Mouse (Mus musculus): ENCODE measurements around the gene Yy1. TPM values are rescaled to one million over a fixed set of nuclear protein-coding genes. Genes with fewer than 3 reads are reported as not detected.

Gene Yy1
- total RNA-seq (2012; rRNA removed) (34.9 and 37.1 TPM in 2 replicates), polyA plus RNA-seq (2012; ENCODE audit: insufficient read depth in 1 of 2, insufficient read length in 2 of 2, low read depth in 1 of 2, low replicate concordance in 2 of 2, missing spikeins in 1 of 2) (10 to 100 TPM; 52.1 to 62.4 TPM)

GRCm38 (mm10) chr12:108792546-108793452 lies at the start of gene Yy1:
Gene Yy1 (plus strand): TSS chr12:108792973.
- peak within 1 kb of the TSS; percentile 98 for H3K27ac ChIP-seq (ENCODE audit: control insufficient read depth, low read depth, low read length)
- TF ChIP-seq USF2 (IDR thresholded peaks at IDR 0.05; ENCODE audit: borderline replicate concordance in 1 of 2, insufficient read depth in 1 of 2, low read depth in 1 of 2, low read length in 2 of 2) (no peak), ZKSCAN1 (IDR thresholded peaks at IDR 0.05; ENCODE audit: low read depth, low read length) (no peak), HCFC1 (IDR thresholded peaks at IDR 0.05; ENCODE audit: low read depth, low read length) (peak; percentile 75), ZNF384 (IDR thresholded peaks at IDR 0.05; ENCODE audit: low read depth, low read length) (no peak), MAFK (IDR thresholded peaks at IDR 0.05; ENCODE audit: borderline replicate concordance, low read depth, low read length) (no peak), ZMIZ1 (IDR thresholded peaks at IDR 0.05; ENCODE audit: low read depth, low read length) (peak; percentile 81), TCF12 (IDR thresholded peaks at IDR 0.05; ENCODE audit: low read depth, low read length) (0 out of 2 replicates have a peak, but pooled peaks have one; percentile 35), TBP (IDR thresholded peaks at IDR 0.05; ENCODE audit: low read depth, low read length) (no peak), NELFE (IDR thresholded peaks at IDR 0.05; ENCODE audit: low read depth, low read length) (peak; percentile 76), BHLHE40 (IDR thresholded peaks at IDR 0.05; ENCODE audit: borderline replicate concordance, low read depth, low read length) (no peak), POLR2AphosphoS2 (IDR thresholded peaks at IDR 0.05; ENCODE audit: low read length) (peak; percentile 71; the same call in 1 of the 2 replicates), POLR2AphosphoS5 (IDR thresholded peaks at IDR 0.05; ENCODE audit: borderline replicate concordance, low read depth, low read length) (no peak), POLR2A (IDR thresholded peaks at IDR 0.05; ENCODE audit: control insufficient read depth in 1 of 2, insufficient read depth in 1 of 2, low read depth in 1 of 2, low read length in 2 of 2, poor library complexity in 1 of 2) (peak; percentile 54 to 77; a peak in 3 of 4 replicates), EP300 (IDR thresholded peaks at IDR 0.05; ENCODE audit: low read depth in 1 of 2, low read length in 2 of 2) (no peak), MYC (IDR thresholded peaks at IDR 0.05; ENCODE audit: low read depth, low read length) (no peak), MYB (IDR thresholded peaks at IDR 0.05; ENCODE audit: low read depth, low read length) (no peak), RCOR1 (IDR thresholded peaks at IDR 0.05; ENCODE audit: low read depth, low read length) (no peak), MAX (IDR thresholded peaks at IDR 0.05; ENCODE audit: low read length) (no peak), CTCF (IDR thresholded peaks at IDR 0.05 in 2 of 3, conservative IDR thresholded peaks at IDR 0.05 in 1 of 3; ENCODE audit: control insufficient read depth in 1 of 3, insufficient read depth in 1 of 3, low read depth in 2 of 3, low read length in 3 of 3, poor library complexity in 1 of 3, severe bottlenecking in 1 of 3) (0 out of 6 replicates have a peak, but pooled peaks of 1 of the 3 experiments have one; percentile 1), JUND (IDR thresholded peaks at IDR 0.05; ENCODE audit: low read depth, low read length) (no peak), KAT2A (conservative IDR thresholded peaks at IDR 0.05; ENCODE audit: low read depth, low read length) (no peak; the same call in 1 of the 2 replicates), ETS1 (IDR thresholded peaks at IDR 0.05; ENCODE audit: low read depth, low read length) (no peak), E2F4 (IDR thresholded peaks at IDR 0.05; ENCODE audit: borderline replicate concordance, low read depth, low read length) (no peak), USF1 (IDR thresholded peaks at IDR 0.05; ENCODE audit: low read depth, low read length) (0 out of 2 replicates have a peak, but pooled peaks have one; percentile 9), ZC3H11A (IDR thresholded peaks at IDR 0.05; ENCODE audit: low read depth, low read length) (no peak), CHD2 (IDR thresholded peaks at IDR 0.05; ENCODE audit: low read length) (peak; percentile 86), GABPA (IDR thresholded peaks at IDR 0.05; ENCODE audit: low read depth, low read length) (no peak), ELF1 (IDR thresholded peaks at IDR 0.05; ENCODE audit: low read depth, low read length) (peak; percentile 80), MXI1 (IDR thresholded peaks at IDR 0.05; ENCODE audit: low read depth, low read length) (no peak; the same call in none of the 2 replicates), CHD1 (IDR thresholded peaks at IDR 0.05; ENCODE audit: low read depth, low read length) (no peak), RAD21 (IDR thresholded peaks at IDR 0.05; ENCODE audit: low read depth, low read length) (no peak), GATA1 (IDR thresholded peaks at IDR 0.05; ENCODE audit: low read depth, low read length) (no peak), MAZ (IDR thresholded peaks at IDR 0.05; ENCODE audit: low read depth, low read length) (peak; percentile 20; the same call in 1 of the 2 replicates), NRF1 (IDR thresholded peaks at IDR 0.05; ENCODE audit: insufficient read depth, low read depth, low read length, poor library complexity, severe bottlenecking) (peak; percentile 57), SIN3A (IDR thresholded peaks at IDR 0.05; ENCODE audit: low read length) (peak; percentile 74; the same call in 1 of the 2 replicates)
- peaks cover 84% of the 10 kb centered on the region for H3K79me2 ChIP-seq (ENCODE audit: control insufficient read depth, insufficient read depth, low read length, poor library complexity)
- H3K4me3 ChIP-seq (ENCODE audit: control insufficient read depth in 1 of 2, insufficient read depth in 1 of 2, low read depth in 2 of 2, low read length in 2 of 2): peak within 1 kb of the TSS; percentile 95 to 99
- peaks cover 2 to 45% of the 10 kb centered on the region in 2 experiments for H3K36me3 ChIP-seq (ENCODE audit: control insufficient read depth in 1 of 2, insufficient read depth in 2 of 2, low read length in 2 of 2)
- peak within 1 kb of the TSS; percentile 98 for H3K9ac ChIP-seq (ENCODE audit: control insufficient read depth, low read depth, low read length, poor library complexity, severe bottlenecking)
- H3K9me3 ChIP-seq (replicated peaks; ENCODE audit: insufficient read depth, low read length): no peaks in the 10 kb centered on the region
- peaks cover 17 to 18% of the 10 kb centered on the region in 2 experiments for H3K4me1 ChIP-seq (ENCODE audit: control insufficient read depth in 1 of 2, insufficient read depth in 2 of 2, low read length in 2 of 2)
- H3K27me3 ChIP-seq (ENCODE audit: control insufficient read depth in 1 of 2, insufficient read depth in 2 of 2, low read length in 2 of 2): no peaks in the 10 kb centered on the region
- peak; percentile 97 for DNase-seq (ENCODE audit: low read depth, low spot score)
